Mouse (Mus musculus) G1E (cell line): ENCODE data around the gene Apc2.

Experiments used
- CTCF ChIP-seq: IDR thresholded peaks from 2 replicates; pipeline ENCODE4 v1.5.1; 2012; ENCODE audit warnings: low read depth, low read length, inconsistent platforms, mixed read lengths
- GATA1 ChIP-seq: IDR thresholded peaks from 2 replicates; pipeline ENCODE4 v1.6.1; 2012; ENCODE audit warnings: borderline replicate concordance, low read length, inconsistent platforms, mixed read lengths
- GATA2 ChIP-seq: IDR thresholded peaks from 2 replicates; pipeline ENCODE4 v1.6.1; 2012; ENCODE audit warnings: low read depth, low read length, inconsistent platforms, borderline replicate concordance
- TAL1 ChIP-seq: conservative IDR thresholded peaks from 2 replicates; pipeline ENCODE4 v1.6.1; 2012; ENCODE audit warnings: low read depth, low read length, inconsistent platforms, mixed read lengths

- no peak for TF ChIP-seq CTCF
- no peak for TF ChIP-seq GATA1
- no peak for TF ChIP-seq TAL1
- no peak for TF ChIP-seq GATA2
Observed at GRCm38 (mm10) chr10:80347514-80347967, 51.8 kb downstream of the Apc2 start.
